Mouse (Mus musculus) splenic B cell, adult 2 months (primary cell): ENCODE measurements around the gene Dhx16.
A peak's percentile ranks its signal among the peaks of the same experiment; 100 is the strongest.
"Not testable (repeated sequence)": the region's sequence is repeated elsewhere in the genome, so short reads cannot be mapped to it uniquely, and the experiment has no call there.

ENCODE experiments used
- DNase-seq: peaks from one replicate; pipeline ENCODE4 v3.0.0-alpha.2; 2011; ENCODE audit warnings: low read depth, low spot score
- H3K27me3 ChIP-seq: 2 replicates; pipeline ENCODE4 v1.6.1; 2012; ENCODE audit warnings: mild to moderate bottlenecking, low read length, moderate library complexity, mixed read lengths; ENCODE audit not compliant: control insufficient read depth, poor library complexity, insufficient read depth, severe bottlenecking
- H3K36me3 ChIP-seq: 2 replicates; pipeline ENCODE4 v1.6.1; 2012; ENCODE audit warnings: mild to moderate bottlenecking, low read length, moderate library complexity, mixed read lengths; ENCODE audit not compliant: control insufficient read depth, poor library complexity, insufficient read depth, severe bottlenecking

The Dhx16 gene

GRCm38 (mm10) chr17:35879245-35880057, at the start of gene Dhx16:
TSS of gene Dhx16 (plus strand) at chr17:35879819.
- no peaks in the 10 kb centered on the region for H3K27me3 ChIP-seq
- peak; percentile 96 for DNase-seq
- peaks cover 9% of the 10 kb centered on the region for H3K36me3 ChIP-seq

- Histone ChIP-seq H3K27me3 (no peaks in the 10 kb centered on the region), H3K36me3 (peaks cover 15% of the 10 kb centered on the region)
- no peak for DNase-seq
These were observed 47.0 kb upstream of the Dhx16 start for GRCm38 (mm10) chr17:35832400-35833238.

GRCm38 (mm10) chr17:35833239-35833751, 46.3 kb upstream of the Dhx16 start:
- no peaks in the 10 kb centered on the region for H3K27me3 ChIP-seq
- DNase-seq = no peak
- peaks cover 15% of the 10 kb centered on the region for H3K36me3 ChIP-seq

- H3K36me3 ChIP-seq = peaks cover 15% of the 10 kb centered on the region
- DNase-seq = no peak
- no peaks in the 10 kb centered on the region for H3K27me3 ChIP-seq
These were observed 45.7 kb upstream of the Dhx16 start for GRCm38 (mm10) chr17:35833894-35834293.

GRCm38 (mm10) chr17:35834696-35835422, 44.8 kb upstream of the Dhx16 start:
- Histone ChIP-seq H3K36me3 (peaks cover 15% of the 10 kb centered on the region), H3K27me3 (no peaks in the 10 kb centered on the region)
- DNase-seq = no peak

- peaks cover 15% of the 10 kb centered on the region for H3K36me3 ChIP-seq
- no peak for DNase-seq
- no peaks in the 10 kb centered on the region for H3K27me3 ChIP-seq
These were observed 44.0 kb upstream of the Dhx16 start for GRCm38 (mm10) chr17:35835424-35836140.

- Histone ChIP-seq H3K36me3 (peaks cover 15% of the 10 kb centered on the region), H3K27me3 (no peaks in the 10 kb centered on the region)
- DNase-seq = peak; percentile 90
These were observed 43.2 kb upstream of the Dhx16 start for GRCm38 (mm10) chr17:35836178-35836965.

GRCm38 (mm10) chr17:35836991-35837422, 42.6 kb upstream of the Dhx16 start:
- DNase-seq = peak; percentile 67

GRCm38 (mm10) chr17:35837487-35837886, 42.1 kb upstream of the Dhx16 start:
- peaks cover 15% of the 10 kb centered on the region for H3K36me3 ChIP-seq
- no peaks in the 10 kb centered on the region for H3K27me3 ChIP-seq
- peak; percentile 46 for DNase-seq

More at GRCm38 (mm10) chr17:35836991-35837422, 42.6 kb upstream of the Dhx16 start:
- Histone ChIP-seq H3K36me3 (peaks cover 15% of the 10 kb centered on the region), H3K27me3 (no peaks in the 10 kb centered on the region)

GRCm38 (mm10) chr17:35838122-35838544, 41.5 kb upstream of the Dhx16 start, which contains the start of gene Tubb5:
TSS of gene Tubb5 (minus strand) at chr17:35838306.
- no peaks in the 10 kb centered on the region for H3K27me3 ChIP-seq
- peak; percentile 92 for DNase-seq
- H3K36me3 ChIP-seq = peaks cover 13% of the 10 kb centered on the region

- Histone ChIP-seq H3K36me3 (peaks cover 12% of the 10 kb centered on the region), H3K27me3 (no peaks in the 10 kb centered on the region)
- DNase-seq = no peak
These were observed 41.0 kb upstream of the Dhx16 start for GRCm38 (mm10) chr17:35838570-35838969.

GRCm38 (mm10) chr17:35839002-35839401, 40.6 kb upstream of the Dhx16 start:
- not testable (repeated sequence) for DNase-seq, H3K27me3 ChIP-seq
- H3K36me3 ChIP-seq = peaks cover 10% of the 10 kb centered on the region

- peaks cover 9% of the 10 kb centered on the region for H3K36me3 ChIP-seq
- no peak for DNase-seq
These were observed 39.1 kb upstream of the Dhx16 start for GRCm38 (mm10) chr17:35840561-35840960.

More at GRCm38 (mm10) chr17:35840561-35840960, 39.1 kb upstream of the Dhx16 start:
- no peaks in the 10 kb centered on the region for H3K27me3 ChIP-seq
